Mouse (Mus musculus) spleen, postnatal 14 days (tissue): ENCODE measurements at regions not wholly inside any gene's neighbourhood (a gene's known extent, or its start where the extent isn't known, plus 50 kb on each side); places are given as distances from the start of the nearest gene placed in this dataset.

ENCODE experiments used
- DNase-seq, 2 experiments: peaks; one replicate each; pipeline ENCODE4 v3.0.0; 2021 to 2022; ENCODE audit warnings: low spot score in 2 of 2

GRCm38 (mm10) chr1:151045334-151045733, 52.1 kb upstream of the Hmcn1 start:
- DNase-seq = no peak

- no peak for DNase-seq
Measured at GRCm38 (mm10) chr1:151046626-151047025, 53.4 kb upstream of the Hmcn1 start.

GRCm38 (mm10) chr1:151049726-151050506, 56.7 kb upstream of the Hmcn1 start:
- DNase-seq = no peak

- DNase-seq = no peak
Measured at GRCm38 (mm10) chr1:151050507-151050816, 57.2 kb upstream of the Hmcn1 start.

- DNase-seq = no peak
Measured at GRCm38 (mm10) chr1:151053268-151053667, 60.0 kb upstream of the Hmcn1 start.

- DNase-seq = no peak
Measured at GRCm38 (mm10) chr1:151055396-151055795, 62.2 kb upstream of the Hmcn1 start.

GRCm38 (mm10) chr1:151059546-151060136, 66.4 kb upstream of the Hmcn1 start:
- DNase-seq = no peak

- DNase-seq = no peak
Measured at GRCm38 (mm10) chr1:151065090-151065567, 71.9 kb upstream of the Hmcn1 start.

- no peak for DNase-seq
Measured at GRCm38 (mm10) chr1:151066379-151067128, 73.3 kb upstream of the Hmcn1 start.

GRCm38 (mm10) chr1:151074508-151075314, 81.5 kb upstream of the Hmcn1 start:
- no peak for DNase-seq

GRCm38 (mm10) chr1:151075541-151075940, 82.3 kb upstream of the Hmcn1 start:
- DNase-seq = no peak

- peak; percentile 73 to 84 for DNase-seq
Measured at GRCm38 (mm10) chr1:151078909-151079522, 85.8 kb upstream of the Hmcn1 start.

GRCm38 (mm10) chr1:151079614-151080360, 86.6 kb upstream of the Hmcn1 start:
- DNase-seq = no peak

GRCm38 (mm10) chr1:151080510-151080980, 87.3 kb upstream of the Hmcn1 start:
- DNase-seq = no peak

GRCm38 (mm10) chr1:151082510-151083033, 89.3 kb upstream of the Hmcn1 start:
- no peak for DNase-seq

- no peak for DNase-seq
Measured at GRCm38 (mm10) chr1:151083806-151084205, 90.6 kb upstream of the Hmcn1 start.

GRCm38 (mm10) chr1:151086111-151086859, 93.0 kb upstream of the Hmcn1 start:
- DNase-seq = no peak

GRCm38 (mm10) chr1:151087151-151087660, 94.0 kb upstream of the Hmcn1 start:
- no peak for DNase-seq

- DNase-seq = no peak
Measured at GRCm38 (mm10) chr1:151087811-151088511, 94.4 kb upstream of the Gm47985 start.
